Mouse (Mus musculus): ENCODE data around the gene Tsga10. TPM values are rescaled to one million over a fixed set of nuclear protein-coding genes. Genes with fewer than 3 reads are reported as not detected.
A peak's percentile ranks its signal among the peaks of the same experiment; 100 is the strongest.

The Tsga10 gene
- polyA plus RNA-seq, 2 experiments = 0.83 to 1.4 TPM

DNA sequence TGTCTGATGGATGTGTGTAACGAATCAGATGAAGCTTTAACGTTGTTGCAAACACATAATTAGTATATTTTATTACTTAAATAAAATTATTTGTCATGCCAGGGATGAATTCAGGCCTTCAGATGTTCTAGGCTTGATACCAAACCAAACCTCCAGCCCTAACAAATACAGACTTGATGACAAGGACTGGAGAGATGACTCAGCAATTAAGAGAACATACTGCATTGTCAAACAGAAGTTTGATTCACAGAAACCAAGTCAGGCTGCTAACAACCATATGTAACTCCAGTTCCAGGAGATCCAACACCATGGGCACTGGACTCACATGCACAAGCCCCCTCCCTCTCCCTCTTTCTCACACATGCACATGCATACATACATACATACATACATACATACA lies 65.9 kb downstream of the Tsga10 start:
- no peaks in the 10 kb centered on the region for H3K9me3 ChIP-seq (ENCODE audit: control insufficient read depth, low read length)
- TF ChIP-seq EP300 (IDR thresholded peaks at IDR 0.05; ENCODE audit: low read depth) (no peak), CTCF (IDR thresholded peaks at IDR 0.05; ENCODE audit: low read depth) (no peak)
- no peaks in the 10 kb centered on the region for H3K4me1 ChIP-seq (replicated peaks; ENCODE audit: control insufficient read depth in 2 of 2, insufficient read depth in 2 of 2, low read length in 1 of 2)
- DNase-seq (ENCODE audit: low read depth in 3 of 3, low spot score in 3 of 3) (no peak), ATAC-seq (ENCODE audit: insufficient read depth) (no peak)
- WGBS (ENCODE audit: insufficient replicate concordance) = 63% methylated on average over 2 of the region's 2 CpGs
- H3K4me2 ChIP-seq (ENCODE audit: low read depth) = no peak overlapping the region
- H3K27ac ChIP-seq = no peak overlapping the region
- H3K9ac ChIP-seq (replicated peaks) = no peak overlapping the region
- no peaks in the 10 kb centered on the region for H3K27me3 ChIP-seq (ENCODE audit: control insufficient read depth, insufficient read depth, low read length)
- no peak overlapping the region for H3K4me3 ChIP-seq (ENCODE audit: insufficient read depth in 1 of 2, low read depth in 2 of 2, low read length in 2 of 2)
- no peaks in the 10 kb centered on the region for H3K36me3 ChIP-seq (replicated peaks; ENCODE audit: control insufficient read depth, insufficient read depth, low read depth)

DNA sequence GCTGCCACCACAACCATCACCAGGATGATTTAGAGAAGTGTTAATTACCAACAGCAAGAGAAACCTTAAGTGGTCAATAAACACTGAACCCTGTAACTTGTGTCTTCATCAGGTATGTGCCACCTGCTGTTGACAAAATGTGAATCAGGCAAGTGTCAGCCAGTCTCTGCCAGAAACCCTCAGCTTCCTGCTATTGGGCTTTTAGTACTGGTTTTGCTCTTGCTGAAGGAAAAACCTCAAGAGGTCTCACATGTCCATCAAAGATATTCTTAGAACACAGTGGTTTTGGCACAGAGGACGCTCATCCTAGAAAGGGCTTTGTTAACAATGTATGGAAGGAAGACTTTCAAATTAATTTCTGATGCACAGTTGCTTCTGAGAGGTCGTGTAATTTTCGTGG lies 66.7 kb downstream of the Tsga10 start:
- Histone ChIP-seq H3K4me3 (ENCODE audit: insufficient read depth in 1 of 2, low read depth in 2 of 2, low read length in 2 of 2) (no peak overlapping the region), H3K4me1 (replicated peaks; ENCODE audit: control insufficient read depth in 2 of 2, insufficient read depth in 2 of 2, low read length in 1 of 2) (no peaks in the 10 kb centered on the region), H3K9me3 (ENCODE audit: control insufficient read depth, low read length) (no peaks in the 10 kb centered on the region), H3K9ac (replicated peaks) (no peak overlapping the region), H3K27ac (no peak overlapping the region), H3K36me3 (replicated peaks; ENCODE audit: control insufficient read depth, insufficient read depth, low read depth) (no peaks in the 10 kb centered on the region), H3K4me2 (ENCODE audit: low read depth) (no peak overlapping the region), H3K27me3 (ENCODE audit: control insufficient read depth, insufficient read depth, low read length) (no peaks in the 10 kb centered on the region)
- WGBS (ENCODE audit: insufficient replicate concordance) = 13% methylated on average over 3 of the region's 3 CpGs
- no peak for TF ChIP-seq CTCF (IDR thresholded peaks at IDR 0.05; ENCODE audit: low read depth)
- no peak for TF ChIP-seq EP300 (IDR thresholded peaks at IDR 0.05; ENCODE audit: low read depth)
- no peak for DNase-seq (ENCODE audit: low read depth in 3 of 3, low spot score in 3 of 3)
- ATAC-seq (ENCODE audit: insufficient read depth) = no peak

- no peak overlapping the region for H3K4me3 ChIP-seq (ENCODE audit: insufficient read depth in 1 of 2, low read depth in 2 of 2, low read length in 2 of 2)
- H3K36me3 ChIP-seq (replicated peaks; ENCODE audit: control insufficient read depth, insufficient read depth, low read depth) = no peaks in the 10 kb centered on the region
- no peak overlapping the region for H3K4me2 ChIP-seq (ENCODE audit: low read depth)
- no peak overlapping the region for H3K9ac ChIP-seq (replicated peaks)
- TF ChIP-seq EP300 (IDR thresholded peaks at IDR 0.05; ENCODE audit: low read depth) = no peak
- TF ChIP-seq CTCF (IDR thresholded peaks at IDR 0.05; ENCODE audit: low read depth) = no peak
- no peaks in the 10 kb centered on the region for H3K27me3 ChIP-seq (ENCODE audit: control insufficient read depth, insufficient read depth, low read length)
- H3K4me1 ChIP-seq (replicated peaks; ENCODE audit: control insufficient read depth in 2 of 2, insufficient read depth in 2 of 2, low read length in 1 of 2) = no peaks in the 10 kb centered on the region
- DNase-seq (ENCODE audit: low read depth in 3 of 3, low spot score in 3 of 3) (no peak), ATAC-seq (ENCODE audit: insufficient read depth) (no peak)
- H3K27ac ChIP-seq = no peak overlapping the region
- no peaks in the 10 kb centered on the region for H3K9me3 ChIP-seq (ENCODE audit: control insufficient read depth, low read length)
Measured at GRCm38 (mm10) chr1:37759407-37759806, 106.8 kb downstream of the Tsga10 start.

GRCm38 (mm10) chr1:37744650-37745259 lies 121.5 kb downstream of the Tsga10 start:
- no peak for ATAC-seq (ENCODE audit: insufficient read depth)
- TF ChIP-seq CTCF (IDR thresholded peaks at IDR 0.05; ENCODE audit: low read depth) (no peak), EP300 (IDR thresholded peaks at IDR 0.05; ENCODE audit: low read depth) (peak; percentile 25; the same call in 1 of the 2 replicates)

GRCm38 (mm10) chr1:37742602-37743270 lies 123.5 kb downstream of the Tsga10 start:
- DNase-seq (ENCODE audit: low read depth in 3 of 3, low spot score in 3 of 3) (no peak), ATAC-seq (ENCODE audit: insufficient read depth) (no peak)
- TF ChIP-seq EP300 (IDR thresholded peaks at IDR 0.05; ENCODE audit: low read depth) (no peak), CTCF (IDR thresholded peaks at IDR 0.05; ENCODE audit: low read depth) (no peak)
- Histone ChIP-seq H3K27ac (no peak overlapping the region), H3K36me3 (replicated peaks; ENCODE audit: control insufficient read depth, insufficient read depth, low read depth) (no peaks in the 10 kb centered on the region), H3K9ac (replicated peaks) (no peak overlapping the region), H3K4me3 (ENCODE audit: insufficient read depth in 1 of 2, low read depth in 2 of 2, low read length in 2 of 2) (no peak overlapping the region), H3K4me2 (ENCODE audit: low read depth) (no peak overlapping the region), H3K4me1 (replicated peaks; ENCODE audit: control insufficient read depth in 2 of 2, insufficient read depth in 2 of 2, low read length in 1 of 2) (peaks cover 0 to 7% of the 10 kb centered on the region in 2 experiments; a peak in 2 of 4 replicates), H3K9me3 (ENCODE audit: control insufficient read depth, low read length) (no peaks in the 10 kb centered on the region), H3K27me3 (ENCODE audit: control insufficient read depth, insufficient read depth, low read length) (no peaks in the 10 kb centered on the region)
- WGBS (ENCODE audit: insufficient replicate concordance) = 66% methylated on average over 14 of the region's 14 CpGs

More at GRCm38 (mm10) chr1:37744650-37745259, 121.5 kb downstream of the Tsga10 start:
- Histone ChIP-seq H3K9me3 (ENCODE audit: control insufficient read depth, low read length) (no peaks in the 10 kb centered on the region), H3K9ac (replicated peaks) (no peak overlapping the region), H3K4me3 (ENCODE audit: insufficient read depth in 1 of 2, low read depth in 2 of 2, low read length in 2 of 2) (no peak overlapping the region), H3K4me2 (ENCODE audit: low read depth) (no peak overlapping the region), H3K27ac (no peak overlapping the region), H3K36me3 (replicated peaks; ENCODE audit: control insufficient read depth, insufficient read depth, low read depth) (no peaks in the 10 kb centered on the region), H3K4me1 (replicated peaks; ENCODE audit: control insufficient read depth in 2 of 2, insufficient read depth in 2 of 2, low read length in 1 of 2) (peaks cover 0 to 7% of the 10 kb centered on the region in 2 experiments; a peak in 2 of 4 replicates), H3K27me3 (ENCODE audit: control insufficient read depth, insufficient read depth, low read length) (no peaks in the 10 kb centered on the region)
- WGBS (ENCODE audit: insufficient replicate concordance) = 38% methylated on average over 9 of the region's 9 CpGs
- peak in 2 of 3 experiments; percentile 20 to 25 for DNase-seq (ENCODE audit: low read depth in 3 of 3, low spot score in 3 of 3)
